Mouse (Mus musculus): ENCODE measurements around the gene Fblim1. TPM values are rescaled to one million over a fixed set of nuclear protein-coding genes. Genes with fewer than 3 reads are reported as not detected.

Fblim1 gene
- total and polyA plus RNA-seq, 3 experiments, result 0.07 to 1.2 (median 0.17) TPM

DNA sequence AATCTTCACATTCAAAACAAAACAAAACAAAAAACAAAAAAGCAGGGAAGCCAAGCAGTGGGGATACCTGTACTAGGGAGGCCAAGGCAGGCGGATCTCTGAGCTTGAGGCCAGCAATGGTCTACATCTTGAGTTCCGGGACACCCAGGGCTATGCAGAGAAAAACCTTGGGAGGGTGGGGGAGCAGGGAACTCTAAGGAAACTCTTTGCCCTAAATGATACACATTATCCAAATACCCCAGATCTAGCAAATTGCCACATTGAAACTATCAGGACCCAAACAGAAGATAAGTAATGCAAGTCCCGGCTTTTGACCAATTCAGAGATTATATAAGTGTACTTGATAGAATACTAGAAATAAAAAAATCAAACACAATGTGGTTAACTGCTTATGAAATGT lies 62.3 kb downstream of the Fblim1 start:
- TF ChIP-seq GABPA (IDR thresholded peaks at IDR 0.05; ENCODE audit: insufficient replicate concordance, low read depth, low read length) (no peak), CHD1 (IDR thresholded peaks at IDR 0.05; ENCODE audit: low read depth, low read length) (no peak), ZC3H11A (IDR thresholded peaks at IDR 0.05; ENCODE audit: low read depth, low read length) (no peak), SMC3 (IDR thresholded peaks at IDR 0.05; ENCODE audit: low read depth, low read length) (no peak), KAT2A (IDR thresholded peaks at IDR 0.05; ENCODE audit: insufficient replicate concordance, low read length) (no peak), ZMIZ1 (IDR thresholded peaks at IDR 0.05; ENCODE audit: low read depth, low read length) (no peak), ETS1 (conservative IDR thresholded peaks at IDR 0.05; ENCODE audit: low read depth, low read length) (no peak), JUND (conservative IDR thresholded peaks at IDR 0.05; ENCODE audit: low read depth, low read length) (no peak), MYC (IDR thresholded peaks at IDR 0.05; ENCODE audit: low read depth, low read length) (no peak)
- no peak for DNase-seq (ENCODE audit: extremely low read depth)
- Histone ChIP-seq H3K9me3 (replicated peaks; ENCODE audit: low read length) (no peaks in the 10 kb centered on the region), H3K27ac (ENCODE audit: insufficient read depth, low read depth) (no peak overlapping the region), H3K79me2 (replicated peaks; ENCODE audit: control insufficient read depth, extremely low read depth, insufficient read depth, poor library complexity, severe bottlenecking) (no peaks in the 10 kb centered on the region; the same call in 1 of the 2 replicates), H3K4me1 (ENCODE audit: control insufficient read depth in 1 of 2, insufficient read depth in 2 of 2) (peaks cover 4 to 45% of the 10 kb centered on the region in 2 experiments; a peak in 2 of 4 replicates), H3K36me3 (replicated peaks in 1 of 2; ENCODE audit: control insufficient read depth in 1 of 2, insufficient read depth in 1 of 2, low read length in 1 of 2) (no peaks in the 10 kb centered on the region), H3K27me3 (replicated peaks) (no peaks in the 10 kb centered on the region), H3K4me2 (ENCODE audit: insufficient read depth, low read depth, poor library complexity, severe bottlenecking) (no peak overlapping the region), H3K4me3 (replicated peaks in 1 of 3; ENCODE audit: low read depth in 2 of 3, low read length in 2 of 3, poor library complexity in 1 of 3) (no peak overlapping the region), H3K9ac (ENCODE audit: insufficient read depth, low read depth) (no peak overlapping the region)
- in situ Hi-C loops (cut with MboI; ENCODE audit: low pct_ligation_motif_present, low pct_unique_long_range_greater_than_20kb, low sequenced_read_pairs) (no loop called here), dilution Hi-C loops (cut with MboI; ENCODE audit: extremely low pct_ligation_motif_present, extremely low pct_unique_long_range_greater_than_20kb, low sequenced_read_pairs) (no loop called here)

GRCm38 (mm10) chr4:141541851-141542250 lies 64.0 kb downstream of the Fblim1 start:
- Histone ChIP-seq H3K4me2 (ENCODE audit: insufficient read depth, low read depth, poor library complexity, severe bottlenecking) (peak overlapping the region; percentile 1; the same call in 1 of the 2 replicates), H3K36me3 (replicated peaks in 1 of 2; ENCODE audit: control insufficient read depth in 1 of 2, insufficient read depth in 1 of 2, low read length in 1 of 2) (no peaks in the 10 kb centered on the region), H3K4me1 (ENCODE audit: control insufficient read depth in 1 of 2, insufficient read depth in 2 of 2) (peaks cover 4 to 32% of the 10 kb centered on the region in 2 experiments; a peak in 2 of 4 replicates), H3K27me3 (replicated peaks) (no peaks in the 10 kb centered on the region), H3K79me2 (replicated peaks; ENCODE audit: control insufficient read depth, extremely low read depth, insufficient read depth, poor library complexity, severe bottlenecking) (peaks cover 12% of the 10 kb centered on the region), H3K4me3 (replicated peaks in 1 of 3; ENCODE audit: low read depth in 2 of 3, low read length in 2 of 3, poor library complexity in 1 of 3) (no peak overlapping the region), H3K9ac (ENCODE audit: insufficient read depth, low read depth) (no peak overlapping the region), H3K27ac (ENCODE audit: insufficient read depth, low read depth) (no peak overlapping the region), H3K9me3 (replicated peaks; ENCODE audit: low read length) (no peaks in the 10 kb centered on the region)
- peak; percentile 50 for TF ChIP-seq BHLHE40 (IDR thresholded peaks at IDR 0.05; ENCODE audit: low read depth, low read length)
- no peak for TF ChIP-seq ZKSCAN1 (IDR thresholded peaks at IDR 0.05; ENCODE audit: borderline replicate concordance, low read depth, low read length)
- DNase-seq (ENCODE audit: extremely low read depth), result no peak
- dilution Hi-C loops (cut with MboI; ENCODE audit: extremely low pct_ligation_motif_present, extremely low pct_unique_long_range_greater_than_20kb, low sequenced_read_pairs), result no loop called here
- in situ Hi-C loops (cut with MboI; ENCODE audit: low pct_ligation_motif_present, low pct_unique_long_range_greater_than_20kb, low sequenced_read_pairs), result no loop called here

DNA sequence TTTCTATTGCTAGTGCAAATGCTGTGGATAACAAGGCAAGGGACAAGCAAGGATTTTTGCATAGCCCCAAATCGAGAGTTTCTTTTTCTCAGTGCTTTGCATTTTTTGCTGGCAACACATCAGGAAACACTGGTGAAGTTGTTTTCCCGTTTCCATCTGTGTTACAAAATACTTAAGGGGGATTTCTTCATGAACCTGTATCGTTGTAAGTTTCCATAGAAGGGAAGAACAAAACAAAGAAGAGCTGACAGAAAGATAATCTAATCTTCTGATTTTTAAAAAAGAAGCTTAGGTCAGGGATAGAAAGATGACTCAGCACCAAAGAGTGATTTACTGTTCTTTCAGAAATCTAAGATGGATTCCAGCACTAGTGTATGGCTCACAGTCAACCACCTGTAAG lies 65.1 kb downstream of the Fblim1 start:
- dilution Hi-C loops (cut with MboI; ENCODE audit: extremely low pct_ligation_motif_present, extremely low pct_unique_long_range_greater_than_20kb, low sequenced_read_pairs) (no loop called here), in situ Hi-C loops (cut with MboI; ENCODE audit: low pct_ligation_motif_present, low pct_unique_long_range_greater_than_20kb, low sequenced_read_pairs) (no loop called here)
- Histone ChIP-seq H3K4me2 (ENCODE audit: insufficient read depth, low read depth, poor library complexity, severe bottlenecking) (peak overlapping the region; percentile 79), H3K9me3 (replicated peaks; ENCODE audit: low read length) (no peaks in the 10 kb centered on the region), H3K4me1 (ENCODE audit: control insufficient read depth in 1 of 2, insufficient read depth in 2 of 2) (peaks cover 4 to 36% of the 10 kb centered on the region in 2 experiments; a peak in 2 of 4 replicates), H3K4me3 (replicated peaks in 1 of 3; ENCODE audit: low read depth in 2 of 3, low read length in 2 of 3, poor library complexity in 1 of 3) (peak overlapping the region in 1 of 3 experiments; percentile 15), H3K79me2 (replicated peaks; ENCODE audit: control insufficient read depth, extremely low read depth, insufficient read depth, poor library complexity, severe bottlenecking) (peaks cover 22% of the 10 kb centered on the region), H3K27ac (ENCODE audit: insufficient read depth, low read depth) (peak overlapping the region; percentile 90), H3K9ac (ENCODE audit: insufficient read depth, low read depth) (peak overlapping the region; percentile 50; the same call in 1 of the 2 replicates), H3K36me3 (replicated peaks in 1 of 2; ENCODE audit: control insufficient read depth in 1 of 2, insufficient read depth in 1 of 2, low read length in 1 of 2) (no peaks in the 10 kb centered on the region), H3K27me3 (replicated peaks) (no peaks in the 10 kb centered on the region)
- DNase-seq (ENCODE audit: extremely low read depth), result no peak
- TF ChIP-seq MAFK (IDR thresholded peaks at IDR 0.05; ENCODE audit: insufficient replicate concordance, low read length) (peak; percentile 81; the same call in 1 of the 2 replicates), TBP (conservative IDR thresholded peaks at IDR 0.05; ENCODE audit: low read depth, low read length) (0 out of 2 replicates have a peak, but pooled peaks have one; percentile 17), RAD21 (IDR thresholded peaks at IDR 0.05; ENCODE audit: low read depth, low read length) (no peak), RCOR1 (conservative IDR thresholded peaks at IDR 0.05; ENCODE audit: low read depth, low read length) (no peak), MAX (IDR thresholded peaks at IDR 0.05; ENCODE audit: low read length) (no peak), MEF2A (IDR thresholded peaks at IDR 0.05; ENCODE audit: borderline replicate concordance, low read depth, low read length) (no peak), CTCF (conservative IDR thresholded peaks at IDR 0.05 in 1 of 2, IDR thresholded peaks at IDR 0.05 in 1 of 2; ENCODE audit: low read depth in 2 of 2, low read length in 2 of 2) (no peak), UBTF (IDR thresholded peaks at IDR 0.05; ENCODE audit: low read depth, low read length) (no peak), ZNF384 (IDR thresholded peaks at IDR 0.05; ENCODE audit: low read depth, low read length) (no peak), ZMIZ1 (IDR thresholded peaks at IDR 0.05; ENCODE audit: low read depth, low read length) (no peak), USF2 (conservative IDR thresholded peaks at IDR 0.05; ENCODE audit: low read depth, low read length) (no peak), POLR2A (IDR thresholded peaks at IDR 0.05; ENCODE audit: low read depth, low read length) (no peak), IRF4 (IDR thresholded peaks at IDR 0.05; ENCODE audit: low read depth, low read length) (0 out of 2 replicates have a peak, but pooled peaks have one; percentile 18), JUN (IDR thresholded peaks at IDR 0.05; ENCODE audit: insufficient read depth, low read depth, low read length) (no peak), ETS1 (conservative IDR thresholded peaks at IDR 0.05; ENCODE audit: low read depth, low read length) (no peak; the same call in none of the 2 replicates), JUND (conservative IDR thresholded peaks at IDR 0.05; ENCODE audit: low read depth, low read length) (no peak)
